Mouse (Mus musculus) embryonic facial prominence, embryonic 10.5 days (tissue): Measurements from ENCODE around the gene Cldnd1. TPM values are rescaled to one million over a fixed set of nuclear protein-coding genes. Genes with fewer than 3 reads are reported as not detected.

ENCODE experiments used
- DNase-seq: peaks from one replicate; pipeline ENCODE4 v3.0.0-alpha.2; 2017; ENCODE audit warnings: low spot score
- H3K27ac ChIP-seq: fragments of 300-500 bp; sonication (generic); replicated peaks from 2 replicates; pipeline ENCODE4 v1.5.1; 2016; ENCODE audit warnings: mild to moderate bottlenecking
- H3K27me3 ChIP-seq: fragments of 300-500 bp; sonication (generic); replicated peaks from 2 replicates; pipeline ENCODE4 v1.6.1; 2016; ENCODE audit warnings: low read depth, mild to moderate bottlenecking; ENCODE audit not compliant: poor library complexity, severe bottlenecking
- H3K36me3 ChIP-seq: fragments of 300-500 bp; sonication (generic); replicated peaks from 2 replicates; pipeline ENCODE4 v1.6.1; 2016; ENCODE audit warnings: mild to moderate bottlenecking, moderate library complexity
- H3K4me1 ChIP-seq: fragments of 300-500 bp; sonication (generic); 2 replicates; pipeline ENCODE4 v1.6.1; 2016
- H3K4me3 ChIP-seq: fragments of 300-500 bp; sonication (generic); 2 replicates; pipeline ENCODE4 v1.5.1; 2016; ENCODE audit warnings: mild to moderate bottlenecking, moderate library complexity
- H3K9me3 ChIP-seq: fragments of 300-500 bp; sonication (generic); 2 replicates; pipeline ENCODE4 v1.6.1; 2016; ENCODE audit warnings: mild to moderate bottlenecking
- WGBS: fragments of 180-500 bp; shearing (Covaris S2); methylation state at CpG from one replicate; pipeline ENCODE4 v1.1.7; 2016; 5-methylcytosine and 5-hydroxymethylcytosine counted together
- polyA plus RNA-seq: library from polyadenylated mRNA; unstranded; fragments of >200 nt; fragmentation: Nextera tagmentation; extraction: Ambion mirVana; gene quantifications from 2 replicates; pipeline ENCODE4 v1.2.1, GENCODE M21; 2016

The Cldnd1 gene
- polyA plus RNA-seq, result 101 and 105 TPM in 2 replicates

DNA sequence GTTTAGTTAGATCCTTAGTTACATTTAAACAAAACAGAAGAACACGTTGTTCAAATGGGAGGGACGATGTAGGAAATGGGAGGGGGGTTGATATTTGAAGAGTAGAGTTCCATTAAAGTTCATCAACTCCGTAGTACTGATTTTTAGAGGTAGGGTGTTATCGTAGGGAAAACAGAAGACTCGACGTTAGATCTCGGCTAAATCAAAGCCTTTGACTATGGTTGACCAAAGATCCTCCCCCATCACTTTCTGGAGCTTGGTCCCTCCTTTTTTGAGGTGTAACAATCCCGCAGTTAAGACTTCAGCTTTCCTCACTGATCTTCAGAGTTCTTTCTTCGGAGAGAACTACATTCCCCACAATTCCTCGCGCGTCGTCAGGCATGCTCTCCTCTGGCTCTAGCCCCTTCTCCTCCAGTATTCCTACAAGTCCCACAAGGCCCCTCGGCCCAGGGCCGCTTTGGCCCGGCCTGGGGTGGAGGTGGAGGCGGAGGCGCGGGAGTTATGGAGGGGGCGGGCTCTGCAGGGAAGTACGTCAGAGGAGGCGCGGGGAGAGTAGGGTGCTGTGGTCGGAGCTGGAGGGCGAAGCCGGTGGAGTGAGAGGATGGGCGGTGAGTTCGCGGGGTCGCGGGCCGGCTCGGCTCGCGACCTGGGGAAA lies at the start of gene Cldnd1:
Gene Cldnd1, plus strand, starts transcription at position 434 of the 655 bp plus-strand sequence.
- Histone ChIP-seq H3K4me3 (peak within 1 kb of the TSS; percentile 83), H3K27me3 (no peaks in the 10 kb centered on the region), H3K9me3 (no peaks in the 10 kb centered on the region), H3K4me1 (peaks cover 6% of the 10 kb centered on the region; the same call in 1 of the 2 replicates), H3K27ac (peak within 1 kb of the TSS; percentile 92), H3K36me3 (peaks cover 32% of the 10 kb centered on the region)
- 2% methylated on average over 35 of the region's 35 CpGs for WGBS
- DNase-seq, result peak; percentile 98

DNA sequence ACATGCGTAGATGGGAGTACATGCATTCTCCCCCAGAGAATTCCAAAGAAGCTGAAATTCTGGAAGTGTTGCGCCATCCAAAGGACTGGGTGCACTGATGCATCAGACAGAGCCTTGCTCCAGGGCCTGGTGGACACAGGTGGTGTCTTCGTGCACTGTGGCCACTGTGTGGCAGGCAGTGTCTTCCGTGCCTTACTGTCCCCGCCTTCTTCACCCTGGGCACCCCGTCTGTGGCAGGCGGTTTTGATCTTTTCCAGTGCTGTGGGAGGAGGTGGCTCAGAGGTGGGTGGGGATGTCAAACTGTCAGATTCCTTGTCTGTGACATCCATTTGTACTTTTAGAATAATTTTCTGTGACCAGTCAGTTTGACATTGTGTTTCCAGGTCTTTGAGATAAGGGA lies 49.0 kb upstream of the Cldnd1 start:
- Histone ChIP-seq H3K4me3 (no peak overlapping the region), H3K36me3 (peaks cover 52% of the 10 kb centered on the region), H3K9me3 (no peaks in the 10 kb centered on the region), H3K4me1 (no peaks in the 10 kb centered on the region), H3K27ac (no peak overlapping the region), H3K27me3 (no peaks in the 10 kb centered on the region)
- 85% methylated on average over 7 of the region's 7 CpGs for WGBS
- DNase-seq, result no peak

DNA sequence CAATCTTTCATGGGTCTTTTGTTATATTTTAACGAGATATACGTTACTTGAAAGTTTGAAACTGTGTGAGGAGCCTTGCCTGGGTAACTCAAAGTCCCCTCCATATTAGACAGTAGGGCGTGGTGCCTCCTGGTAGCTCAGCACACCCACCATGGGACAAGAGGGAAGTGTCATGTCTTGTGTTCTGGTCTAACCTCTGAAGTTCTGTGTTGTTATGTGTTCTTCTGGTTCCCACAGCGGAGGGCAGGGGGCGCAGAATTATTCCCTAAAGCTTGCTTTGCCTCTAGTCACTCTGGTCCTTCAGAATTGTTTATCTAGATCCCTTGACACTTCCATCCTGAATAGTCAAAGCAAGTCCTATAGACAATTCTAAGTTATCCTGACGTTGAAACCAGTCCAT lies 45.7 kb upstream of the Cldnd1 start:
- 89% methylated on average over 6 of the region's 6 CpGs for WGBS
- no peaks in the 10 kb centered on the region for H3K9me3 ChIP-seq
- no peaks in the 10 kb centered on the region for H3K27me3 ChIP-seq
- H3K4me1 ChIP-seq, result no peaks in the 10 kb centered on the region
- H3K4me3 ChIP-seq, result no peak overlapping the region
- peaks cover 24% of the 10 kb centered on the region for H3K36me3 ChIP-seq
- DNase-seq, result no peak
- no peak overlapping the region for H3K27ac ChIP-seq

GRCm38 (mm10) chr16:58682870-58683269 lies 44.8 kb upstream of the Cldnd1 start:
- Histone ChIP-seq H3K4me1 (no peaks in the 10 kb centered on the region), H3K36me3 (peaks cover 17% of the 10 kb centered on the region), H3K9me3 (no peaks in the 10 kb centered on the region), H3K27me3 (no peaks in the 10 kb centered on the region), H3K4me3 (no peak overlapping the region), H3K27ac (no peak overlapping the region)
- WGBS, result 82% methylated on average over 7 of the region's 7 CpGs
- no peak for DNase-seq

- no peaks in the 10 kb centered on the region for H3K9me3 ChIP-seq
- peaks cover 9% of the 10 kb centered on the region for H3K36me3 ChIP-seq
- no peak for DNase-seq
- no peak overlapping the region for H3K27ac ChIP-seq
- H3K4me1 ChIP-seq, result no peaks in the 10 kb centered on the region
- 94% methylated on average over 4 of the region's 4 CpGs for WGBS
- no peaks in the 10 kb centered on the region for H3K27me3 ChIP-seq
- H3K4me3 ChIP-seq, result no peak overlapping the region
Observed at GRCm38 (mm10) chr16:58683911-58684310, 43.8 kb upstream of the Cldnd1 start.

- peaks cover 9% of the 10 kb centered on the region for H3K36me3 ChIP-seq
- H3K4me3 ChIP-seq, result no peak overlapping the region
- no peaks in the 10 kb centered on the region for H3K9me3 ChIP-seq
- H3K27me3 ChIP-seq, result no peaks in the 10 kb centered on the region
- DNase-seq, result no peak
- no peak overlapping the region for H3K27ac ChIP-seq
- no peaks in the 10 kb centered on the region for H3K4me1 ChIP-seq
Observed at GRCm38 (mm10) chr16:58684537-58684936, 43.2 kb upstream of the Cldnd1 start.

- Histone ChIP-seq H3K27ac (no peak overlapping the region), H3K9me3 (no peaks in the 10 kb centered on the region), H3K36me3 (peaks cover 4% of the 10 kb centered on the region; the same call in 1 of the 2 replicates), H3K4me1 (no peaks in the 10 kb centered on the region), H3K4me3 (no peak overlapping the region), H3K27me3 (no peaks in the 10 kb centered on the region)
- no peak for DNase-seq
- 81% methylated on average over 20 of the region's 20 CpGs for WGBS
Observed at GRCm38 (mm10) chr16:58685548-58686537, 41.9 kb upstream of the Cldnd1 start.

- 95% methylated on average over 1 of the region's 1 CpGs for WGBS
- no peaks in the 10 kb centered on the region for H3K9me3 ChIP-seq
- no peak overlapping the region for H3K4me3 ChIP-seq
- H3K4me1 ChIP-seq, result no peaks in the 10 kb centered on the region
- DNase-seq, result no peak
- no peaks in the 10 kb centered on the region for H3K36me3 ChIP-seq
- H3K27me3 ChIP-seq, result no peaks in the 10 kb centered on the region
- no peak overlapping the region for H3K27ac ChIP-seq
Observed at GRCm38 (mm10) chr16:58688534-58688933, 39.2 kb upstream of the Cldnd1 start.

GRCm38 (mm10) chr16:58689555-58690169 lies 38.0 kb upstream of the Cldnd1 start:
- no peak for DNase-seq
- no peaks in the 10 kb centered on the region for H3K36me3 ChIP-seq
- WGBS, result 86% methylated on average over 5 of the region's 5 CpGs
- no peaks in the 10 kb centered on the region for H3K27me3 ChIP-seq
- no peaks in the 10 kb centered on the region for H3K4me1 ChIP-seq
- no peak overlapping the region for H3K27ac ChIP-seq
- H3K9me3 ChIP-seq, result no peaks in the 10 kb centered on the region
- no peak overlapping the region for H3K4me3 ChIP-seq

DNA sequence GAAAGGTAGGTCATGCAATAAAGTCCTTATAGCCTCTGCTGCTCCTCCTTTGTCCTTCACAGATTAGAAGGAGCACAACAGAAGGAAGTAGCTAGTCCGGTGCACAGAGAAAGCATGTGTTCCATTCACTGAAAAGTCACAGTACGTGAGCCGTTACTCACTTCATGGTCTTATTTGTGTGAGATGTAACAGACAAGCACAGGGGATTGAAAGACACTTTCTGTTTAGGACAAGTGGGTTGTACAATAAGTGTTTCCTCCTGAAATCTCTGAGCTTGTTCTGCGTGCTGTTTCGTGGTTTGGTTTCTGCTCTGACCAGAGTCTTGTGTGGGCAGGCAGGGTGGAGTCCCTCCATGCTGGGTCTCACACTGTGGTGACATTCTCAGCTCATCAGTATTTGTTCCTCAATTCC lies 37.4 kb upstream of the Cldnd1 start:
- Histone ChIP-seq H3K27me3 (no peaks in the 10 kb centered on the region), H3K27ac (no peak overlapping the region), H3K36me3 (no peaks in the 10 kb centered on the region), H3K9me3 (no peaks in the 10 kb centered on the region), H3K4me1 (no peaks in the 10 kb centered on the region), H3K4me3 (no peak overlapping the region)
- 93% methylated on average over 5 of the region's 5 CpGs for WGBS
- DNase-seq, result no peak

DNA sequence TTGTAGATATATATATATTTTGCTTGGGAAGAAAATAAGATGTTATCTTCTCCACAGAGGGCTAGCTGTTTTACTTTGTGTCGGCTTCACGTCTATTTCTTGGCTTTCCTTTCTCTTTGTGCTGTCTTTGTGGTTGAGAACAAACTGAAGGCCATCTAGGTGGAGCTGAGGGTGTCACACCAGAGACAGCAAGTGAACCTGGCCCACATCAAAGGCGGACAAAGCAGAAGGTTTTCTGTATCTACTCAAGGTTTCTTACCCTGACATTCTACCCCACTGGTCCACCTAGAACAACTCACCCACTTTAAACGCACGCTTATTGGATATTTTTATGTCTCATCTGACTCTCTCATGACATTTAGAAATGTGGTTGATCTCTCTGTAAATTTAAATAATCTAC lies 33.6 kb upstream of the Cldnd1 start:
- Histone ChIP-seq H3K27me3 (no peaks in the 10 kb centered on the region), H3K9me3 (no peaks in the 10 kb centered on the region), H3K36me3 (no peaks in the 10 kb centered on the region), H3K27ac (no peak overlapping the region), H3K4me3 (no peak overlapping the region), H3K4me1 (no peaks in the 10 kb centered on the region)
- 96% methylated on average over 5 of the region's 5 CpGs for WGBS
- no peak for DNase-seq

DNA sequence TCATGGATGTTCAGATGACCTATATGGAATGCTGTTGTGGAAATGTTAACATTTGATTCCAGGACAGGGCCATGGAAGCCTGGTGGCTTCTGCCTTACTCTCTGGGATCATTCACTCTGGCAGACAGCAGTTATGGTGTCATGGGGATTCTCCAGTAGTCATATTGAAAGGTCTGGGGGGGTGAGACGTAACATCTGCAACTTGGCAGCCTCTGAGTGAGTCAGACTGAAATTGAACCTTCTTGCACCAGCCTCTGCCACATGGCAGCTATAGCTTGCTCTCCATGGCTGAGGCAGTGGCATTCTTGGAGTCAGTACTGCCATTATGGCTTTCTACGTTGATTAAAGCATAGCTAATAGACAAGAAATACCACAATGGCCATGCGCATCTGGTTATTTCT lies 30.9 kb upstream of the Cldnd1 start:
- 85% methylated on average over 3 of the region's 3 CpGs for WGBS
- DNase-seq, result no peak
- Histone ChIP-seq H3K4me1 (peaks cover 2% of the 10 kb centered on the region; the same call in 1 of the 2 replicates), H3K9me3 (no peaks in the 10 kb centered on the region), H3K27me3 (no peaks in the 10 kb centered on the region), H3K4me3 (no peak overlapping the region), H3K36me3 (no peaks in the 10 kb centered on the region), H3K27ac (no peak overlapping the region)
